Mouse (Mus musculus) effector memory CD4-positive, alpha-beta T cell, adult 7 months (primary cell): ENCODE data around the gene Pold3. TPM values are rescaled to one million over a fixed set of nuclear protein-coding genes. Genes with fewer than 3 reads are reported as not detected.

Source experiments
- polyA plus RNA-seq: library from polyadenylated mRNA; unstranded; fragments of 100-300 nt; shearing (Covaris generic); gene quantifications from one replicate; pipeline ENCODE4 v1.2.1, GENCODE M21; 2017

The Pold3 gene
- 46.7 TPM for polyA plus RNA-seq

DNA sequence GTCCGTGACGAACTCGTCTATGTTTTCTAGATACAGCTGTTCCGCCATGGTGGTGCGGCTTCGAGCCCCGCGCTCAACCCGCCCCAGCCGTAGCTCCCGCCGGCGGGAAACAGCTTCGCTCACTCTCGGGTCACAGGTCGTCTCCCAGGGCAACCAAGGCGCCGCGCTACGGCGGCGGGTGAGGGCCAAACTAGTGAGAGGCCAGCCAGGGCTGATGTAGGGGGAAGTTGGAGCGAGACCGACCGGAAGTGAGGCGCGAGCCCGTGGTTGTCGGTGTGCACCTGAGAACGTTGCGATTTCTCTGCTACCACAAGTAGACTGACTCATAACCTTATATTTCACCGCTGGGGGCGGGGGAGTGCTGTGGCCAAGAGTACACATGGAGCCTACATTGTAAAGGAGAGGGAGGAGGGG lies at the start of gene Pold3:
Gene Pold3 (minus strand): TSS at position 190 of the 414 bp plus-strand sequence.

DNA sequence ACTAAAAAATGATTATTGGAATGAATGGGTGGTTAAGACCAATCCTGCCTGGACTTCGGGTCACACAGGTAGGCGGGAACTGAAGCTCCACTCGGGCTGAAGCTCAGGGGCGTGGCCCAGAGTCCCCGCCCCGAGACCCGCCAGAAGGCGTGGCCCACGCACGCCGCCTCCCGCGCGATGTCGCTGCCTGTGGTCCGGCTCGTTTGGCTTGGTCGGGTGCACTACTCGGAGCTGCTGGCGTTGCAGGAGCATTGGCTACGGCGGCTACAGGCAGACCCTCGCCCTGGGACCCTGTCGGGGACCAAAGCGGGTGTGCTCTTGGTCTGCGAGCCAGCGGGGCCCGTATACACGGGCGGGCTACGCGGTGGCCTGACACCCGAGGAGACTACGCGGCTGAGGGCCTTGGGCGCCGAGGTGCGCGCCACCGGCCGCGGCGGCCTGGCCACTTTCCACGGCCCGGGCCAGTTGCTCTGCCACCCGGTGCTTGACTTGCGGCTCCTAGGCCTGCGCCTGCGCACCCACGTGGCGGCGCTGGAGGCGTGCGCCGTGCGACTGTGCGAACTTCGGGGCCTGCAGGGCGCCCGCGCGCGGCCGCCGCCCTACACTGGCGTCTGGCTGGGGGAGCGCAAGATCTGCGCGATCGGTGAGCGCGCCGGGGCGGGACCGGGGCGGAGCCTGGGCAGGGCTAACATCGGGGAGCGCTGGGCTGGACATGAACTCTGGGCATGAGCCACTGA lies 37.9 kb upstream of the Pold3 start, which contains the start of gene Lipt2:
Gene Lipt2 (plus strand): TSS at position 173 of the 737 bp plus-strand sequence.

Other genes with a start within 250 kb of the Pold3 start
- gene Rnf169, start 141.1 kb downstream of the Pold3 start, polyA plus RNA-seq, result 6.4 TPM
- gene Chrdl2, start 115.4 kb downstream of the Pold3 start, polyA plus RNA-seq, result not detected
- gene Lipt2, start 37.7 kb upstream of the Pold3 start, polyA plus RNA-seq, result 1.6 TPM
- not detected for gene Kcne3, start 54.9 kb upstream of the Pold3 start, polyA plus RNA-seq
- 18.2 TPM for gene Pgm2l1, start 105.8 kb upstream of the Pold3 start, polyA plus RNA-seq
- not detected for gene P4ha3, start 164.0 kb upstream of the Pold3 start, polyA plus RNA-seq